Mouse (Mus musculus): ENCODE measurements at regions not wholly inside any gene's neighbourhood (a gene's known extent, or its start where the extent isn't known, plus 50 kb on each side); places are given as distances from the start of the nearest gene placed in this dataset.

GRCm38 (mm10) chrX:76110763-76111474 is 153.2 kb upstream of the Cldn34b3 start:
- TF ChIP-seq USF1 (IDR thresholded peaks at IDR 0.05; ENCODE audit: low read depth, low read length), result no peak
- no peak for TF ChIP-seq CTCF (IDR thresholded peaks at IDR 0.05 in 2 of 3, conservative IDR thresholded peaks at IDR 0.05 in 1 of 3; ENCODE audit: control insufficient read depth in 1 of 3, insufficient read depth in 1 of 3, low read depth in 2 of 3, low read length in 3 of 3, poor library complexity in 1 of 3, severe bottlenecking in 1 of 3)
- no peak for TF ChIP-seq ZMIZ1 (IDR thresholded peaks at IDR 0.05; ENCODE audit: low read depth, low read length)
- no peak for TF ChIP-seq POLR2A (IDR thresholded peaks at IDR 0.05; ENCODE audit: control insufficient read depth in 1 of 2, insufficient read depth in 1 of 2, low read depth in 1 of 2, low read length in 2 of 2, poor library complexity in 1 of 2)
- no peak for TF ChIP-seq CHD2 (IDR thresholded peaks at IDR 0.05; ENCODE audit: low read length)
- no peak for TF ChIP-seq POLR2AphosphoS5 (IDR thresholded peaks at IDR 0.05; ENCODE audit: borderline replicate concordance, low read depth, low read length)
- no peak for TF ChIP-seq KAT2A (conservative IDR thresholded peaks at IDR 0.05; ENCODE audit: low read depth, low read length)
- TF ChIP-seq TCF12 (IDR thresholded peaks at IDR 0.05; ENCODE audit: low read depth, low read length), result no peak
- TF ChIP-seq MEF2A (IDR thresholded peaks at IDR 0.05; ENCODE audit: extremely low read depth, insufficient replicate concordance, low read depth, low read length, poor library complexity, severe bottlenecking), result no peak
- TF ChIP-seq ZC3H11A (IDR thresholded peaks at IDR 0.05; ENCODE audit: low read depth, low read length), result no peak
- TF ChIP-seq ELF1 (IDR thresholded peaks at IDR 0.05; ENCODE audit: low read depth, low read length), result no peak
